Mouse (Mus musculus) R1 (cell line): ENCODE results near the gene March1.

ENCODE experiments used
- DNase-seq: peaks from one replicate; pipeline ENCODE4 v3.0.0-alpha.2; 2018; ENCODE audit warnings: low read depth, low spot score

March1 gene

DNA sequence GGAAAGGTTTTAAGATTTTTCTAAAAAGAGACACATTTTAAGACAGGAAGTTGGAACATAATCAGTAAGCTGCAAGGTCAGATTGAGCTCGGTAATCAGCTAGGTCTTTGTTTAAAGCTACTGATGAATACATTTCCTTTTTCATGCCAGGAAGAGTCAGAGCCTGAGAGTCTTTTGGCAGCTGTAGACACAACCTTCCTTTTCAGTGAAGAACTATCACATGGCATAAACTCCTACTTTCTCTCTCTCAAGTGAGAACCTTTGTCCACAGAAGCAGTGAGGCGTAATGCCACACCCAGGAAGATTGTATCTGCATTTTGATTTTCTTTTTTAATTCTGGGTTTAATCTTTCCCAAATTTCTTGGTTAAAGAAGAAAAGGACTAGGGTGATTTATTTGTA is 795.4 kb downstream of the March1 start:
- no peak for DNase-seq

DNA sequence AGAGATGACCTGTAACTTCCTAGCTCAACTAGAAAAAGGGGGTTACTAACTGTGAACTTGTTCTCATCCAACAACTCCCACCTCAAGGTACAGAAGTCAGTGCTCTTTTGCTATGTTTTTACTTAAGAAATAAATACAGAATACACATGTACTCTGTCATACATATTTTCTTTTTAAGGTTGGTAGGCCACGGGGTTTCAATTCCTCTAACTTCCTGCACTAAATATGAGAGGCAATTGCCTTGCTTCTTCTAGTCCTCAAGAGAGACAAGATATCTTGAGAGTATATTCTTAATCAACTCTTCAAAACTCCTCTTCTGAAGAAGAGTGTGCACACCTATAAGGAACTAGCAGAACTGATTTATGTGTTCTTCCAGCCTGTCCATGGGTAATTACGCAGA is 797.5 kb downstream of the March1 start:
- DNase-seq = no peak

GRCm38 (mm10) chr8:66417591-66417990 is 799.9 kb downstream of the March1 start:
- DNase-seq = peak; percentile 67

DNA sequence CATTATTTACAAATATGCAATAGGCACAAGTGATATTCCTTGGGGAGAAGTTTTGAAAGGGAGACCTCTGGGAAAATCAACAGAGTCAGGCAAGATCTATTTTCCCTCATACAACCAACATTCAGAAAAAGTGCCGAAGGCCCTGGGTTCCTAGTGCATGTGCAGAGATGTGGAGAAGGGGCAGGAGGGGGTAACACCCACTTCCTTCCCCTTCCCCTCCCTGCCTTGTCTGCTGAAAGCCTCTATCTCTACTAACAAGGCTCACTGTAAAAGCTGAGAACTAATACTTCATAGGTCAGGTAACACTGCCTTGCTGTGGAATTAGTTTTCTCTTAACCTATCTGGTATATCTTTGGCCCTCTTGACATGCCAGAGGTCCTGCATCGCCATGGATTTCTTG is 812.9 kb downstream of the March1 start:
- no peak for DNase-seq

GRCm38 (mm10) chr8:66433577-66433976 is 815.9 kb downstream of the March1 start:
- DNase-seq = peak; percentile 16

DNA sequence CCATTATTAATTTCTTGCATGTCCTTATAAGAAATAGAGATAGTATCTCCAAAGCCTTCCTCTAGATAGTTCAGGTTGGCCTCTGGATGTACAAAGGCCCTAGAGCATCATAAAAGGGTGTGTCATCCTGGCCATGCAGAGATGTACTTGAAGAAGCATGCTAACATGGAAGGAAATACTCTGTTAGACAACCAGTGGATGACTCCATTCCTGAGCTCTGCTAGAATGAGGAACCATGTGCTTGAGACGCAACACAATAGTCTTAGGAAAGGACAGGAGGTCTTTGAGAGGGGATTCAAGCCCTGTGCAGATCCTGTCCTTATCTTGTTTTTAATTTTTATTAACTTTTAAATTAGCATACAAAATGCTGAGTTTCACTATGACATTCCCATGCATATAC is 819.1 kb downstream of the March1 start:
- no peak for DNase-seq

- DNase-seq = no peak
Measured at GRCm38 (mm10) chr8:66437929-66438328, 820.2 kb downstream of the March1 start.

DNA sequence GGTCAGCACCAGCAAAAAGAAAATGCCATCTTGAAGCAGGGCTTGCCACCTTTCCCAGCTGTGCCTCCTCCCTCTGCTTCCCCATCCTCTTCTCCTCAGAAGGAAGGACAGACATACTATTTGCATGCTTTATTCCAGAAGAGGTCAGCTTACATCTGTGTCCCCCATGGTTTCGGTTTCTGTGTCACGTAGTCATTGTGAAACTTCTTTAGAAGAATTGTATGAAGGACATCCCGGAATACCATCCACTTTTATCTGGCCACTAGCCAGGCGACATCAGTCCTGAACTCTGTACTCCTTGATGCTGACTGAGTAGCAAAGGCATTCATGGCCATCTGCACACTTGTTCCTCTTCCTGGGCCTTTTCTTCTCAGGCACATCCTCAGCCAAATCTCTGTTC is 820.8 kb downstream of the March1 start:
- DNase-seq = no peak

DNA sequence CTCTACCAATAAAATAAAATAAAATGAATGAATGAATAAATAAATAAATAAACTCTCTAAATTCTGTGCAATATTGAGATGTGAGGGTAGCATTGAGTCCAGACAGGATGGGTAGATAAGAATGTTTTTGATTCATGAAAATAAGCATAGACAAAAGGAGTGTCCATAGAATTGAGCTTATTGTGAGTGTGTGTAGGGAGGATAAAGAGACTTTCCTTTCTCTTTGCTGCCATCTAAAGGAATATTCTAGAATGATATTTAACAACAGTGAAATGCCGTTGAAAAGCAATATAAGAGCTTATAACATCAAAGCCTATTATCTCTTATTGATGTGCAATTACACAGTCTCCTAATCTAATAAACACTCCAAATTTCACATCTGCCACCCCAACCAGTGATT is 823.4 kb downstream of the March1 start:
- DNase-seq = no peak

DNA sequence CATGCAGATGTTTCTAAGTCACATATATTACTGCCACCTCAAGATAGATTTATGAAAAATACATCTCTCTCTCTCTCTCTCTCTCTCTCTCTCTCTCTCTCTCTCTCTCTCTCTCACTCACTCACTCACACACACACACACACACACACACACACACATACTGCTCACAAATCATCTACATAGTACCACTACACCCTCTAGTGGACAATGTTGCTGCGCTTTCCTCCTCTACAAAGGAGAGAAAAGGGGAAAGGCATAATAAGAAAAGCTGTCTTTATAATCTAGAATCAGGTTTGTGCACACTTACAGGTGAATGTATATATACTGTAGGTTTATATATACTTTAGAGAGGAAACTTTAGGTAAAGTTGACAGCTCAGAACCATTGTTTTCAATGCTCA is 825.1 kb downstream of the March1 start:
- peak; percentile 29 for DNase-seq

GRCm38 (mm10) chr8:66444141-66444540 is 826.4 kb downstream of the March1 start:
- no peak for DNase-seq

DNA sequence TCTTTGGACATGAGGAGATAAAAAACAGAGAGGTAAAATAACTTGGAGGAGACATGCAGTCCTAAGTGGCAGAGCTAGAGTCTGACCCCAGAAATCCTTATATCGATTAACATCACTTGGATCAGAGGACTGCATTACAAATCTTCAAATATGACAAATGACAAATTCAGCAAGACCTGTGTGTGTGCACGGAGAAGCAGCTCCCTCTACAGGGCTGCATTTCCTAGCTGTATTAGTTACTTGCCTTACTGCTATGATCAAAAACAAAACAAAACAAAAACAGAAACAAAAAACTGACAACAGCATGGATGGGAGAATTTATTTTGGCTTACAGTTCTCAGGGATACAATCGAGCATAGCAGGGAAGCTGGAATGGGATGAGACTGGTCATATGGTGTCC is 827.7 kb downstream of the March1 start:
- no peak for DNase-seq

GRCm38 (mm10) chr8:66450691-66451090 is 833.0 kb downstream of the March1 start:
- peak; percentile 27 for DNase-seq

- DNase-seq = peak; percentile 48
Measured at GRCm38 (mm10) chr8:66457057-66457456, 839.4 kb downstream of the March1 start.

DNA sequence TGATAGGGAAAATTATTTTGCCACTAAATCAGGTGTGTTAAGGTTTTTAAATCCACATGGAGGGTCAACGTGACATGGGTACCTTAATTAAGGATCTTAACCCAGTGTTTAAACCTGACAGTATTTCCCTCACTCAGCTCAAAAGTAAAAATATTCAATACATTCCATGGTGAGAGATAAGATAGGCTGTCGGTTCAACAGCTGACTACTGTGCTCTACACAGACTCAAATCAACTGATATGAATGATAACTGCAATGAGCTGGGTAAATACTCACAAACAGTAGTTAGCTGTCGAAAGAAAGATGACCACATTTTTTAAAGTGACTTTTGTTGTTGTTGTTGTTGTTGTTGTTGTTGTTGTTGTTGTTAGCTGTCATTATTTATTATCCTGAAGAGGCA is 852.1 kb downstream of the March1 start:
- DNase-seq = no peak

DNA sequence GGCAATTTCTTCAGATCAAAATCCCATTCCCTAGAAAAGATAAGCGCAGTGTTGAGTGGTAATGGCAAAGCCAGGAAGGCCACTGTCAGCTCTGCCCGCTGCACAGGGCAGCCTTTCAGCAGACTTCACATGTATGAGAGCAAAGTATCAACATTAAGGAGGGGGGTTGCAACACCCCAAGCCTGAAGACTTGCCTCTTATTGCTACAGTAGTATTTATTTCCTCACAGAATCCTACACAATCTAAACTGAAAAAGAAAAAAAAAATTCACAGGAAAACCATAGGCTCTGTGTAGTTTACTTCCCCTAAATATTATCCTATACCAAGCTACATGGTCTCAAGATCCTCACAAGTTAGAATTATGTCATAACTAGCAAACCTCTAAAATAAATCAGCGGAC is 859.2 kb downstream of the March1 start:
- DNase-seq = no peak

DNA sequence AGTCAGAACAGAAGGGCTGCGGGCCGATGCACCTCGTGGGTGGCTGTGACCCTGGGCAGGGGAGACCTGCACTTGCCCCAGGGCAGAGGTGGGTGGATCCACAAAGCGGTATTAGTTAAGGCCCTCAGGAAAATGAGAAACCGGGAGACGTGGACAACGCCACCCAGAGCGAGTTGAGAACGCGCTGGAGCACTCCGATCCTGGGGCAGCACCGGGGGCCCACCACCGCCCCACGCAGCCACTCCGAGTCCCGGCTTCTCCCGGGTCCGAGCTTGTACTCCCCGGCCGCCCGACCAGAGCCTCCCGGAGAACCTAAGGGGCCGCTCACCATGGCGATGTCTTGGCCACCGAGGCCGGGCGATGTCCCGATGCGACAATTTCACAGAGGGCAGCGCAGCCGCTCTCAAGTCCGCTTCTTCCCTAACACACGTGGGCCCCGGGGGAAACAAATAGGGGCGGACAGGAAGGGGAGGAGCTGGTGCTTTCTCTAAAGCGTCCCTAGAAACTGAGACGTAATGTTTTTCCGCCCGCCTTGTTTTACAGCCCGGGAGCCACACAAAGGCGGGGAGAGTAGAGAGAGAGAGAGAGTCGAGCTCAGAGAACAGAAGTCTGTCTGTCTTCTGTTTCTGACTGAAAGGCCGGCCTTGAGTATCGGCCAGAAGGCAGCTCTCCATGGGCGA is 868.5 kb downstream of the March1 start, which contains the start of gene Tma16:
Gene Tma16 (minus strand): TSS at position 447 of the 680 bp plus-strand sequence.
- peak; percentile 92 for DNase-seq

GRCm38 (mm10) chr8:66488556-66488955 is 870.9 kb downstream of the March1 start:
- DNase-seq = peak; percentile 65

- DNase-seq = no peak
Measured at GRCm38 (mm10) chr8:66490624-66491023, 872.9 kb downstream of the March1 start.

- DNase-seq = no peak
Measured at GRCm38 (mm10) chr8:66494496-66494895, 876.8 kb downstream of the March1 start.

DNA sequence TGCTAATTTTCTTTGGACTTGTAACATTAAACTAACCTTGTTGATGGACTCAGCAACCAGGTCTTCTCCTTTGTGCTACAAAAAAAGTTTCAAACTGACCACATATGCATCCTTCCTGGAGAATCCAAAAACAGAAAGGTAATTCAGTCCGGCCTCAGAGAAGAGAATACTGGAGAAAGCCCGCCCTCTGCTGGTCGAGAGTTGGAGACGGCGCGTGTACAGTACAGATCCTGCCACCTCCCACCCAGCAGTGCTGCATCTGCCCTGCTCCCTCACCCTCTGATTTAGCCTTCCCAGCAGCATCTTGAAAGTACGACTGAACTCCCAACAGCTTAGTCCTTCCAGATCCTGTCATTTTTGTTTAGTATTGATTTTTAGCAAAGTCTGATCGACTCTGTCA is 878.0 kb downstream of the March1 start:
- peak; percentile 59 for DNase-seq

DNA sequence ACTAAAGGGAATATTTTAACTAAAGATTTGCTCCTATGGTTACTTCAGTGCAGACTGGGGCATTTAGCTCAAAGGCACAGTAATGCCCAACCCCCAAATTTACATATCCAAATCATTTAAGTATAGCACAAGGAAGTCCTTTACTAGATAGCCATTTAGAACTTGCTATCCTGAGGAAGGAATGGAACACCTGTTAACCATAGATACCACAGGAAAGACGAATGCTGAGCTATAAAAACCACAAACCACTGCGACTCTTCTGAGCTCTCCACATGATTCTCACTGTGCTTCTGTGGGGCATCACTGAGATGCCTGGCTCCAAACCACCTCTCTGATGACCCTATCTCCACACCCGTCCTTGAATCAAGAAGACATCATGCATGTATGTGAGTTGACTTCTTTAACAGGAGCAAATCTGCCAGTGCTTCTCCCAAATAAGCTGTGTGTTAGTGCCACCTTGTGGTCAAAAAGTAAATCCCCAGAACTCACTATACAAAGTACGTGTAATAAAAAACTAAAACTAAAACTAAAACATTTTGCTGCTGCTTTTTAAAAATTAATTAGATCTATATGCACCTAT is 879.4 kb downstream of the March1 start:
- peak; percentile 55 for DNase-seq

GRCm38 (mm10) chr8:66503381-66503780 is 885.7 kb downstream of the March1 start:
- DNase-seq = no peak

- peak; percentile 63 for DNase-seq
Measured at GRCm38 (mm10) chr8:66511537-66511936, 893.8 kb downstream of the March1 start, which contains the start of gene Tktl2. TSS of gene Tktl2 (plus strand) at chr8:66511756.
